Mouse (Mus musculus) erythroblast, embryonic 14.5 days (primary cell): ENCODE results near the gene Lamtor3.

Source experiments
- GATA1 ChIP-seq: IDR thresholded peaks from 2 replicates; pipeline ENCODE4 v1.6.1; 2012; ENCODE audit warnings: low read length, inconsistent platforms, mixed read lengths
- TAL1 ChIP-seq: IDR thresholded peaks from 3 replicates; pipeline ENCODE4 v1.6.1; 2012; ENCODE audit warnings: low read length, inconsistent platforms, mixed read lengths

DNA sequence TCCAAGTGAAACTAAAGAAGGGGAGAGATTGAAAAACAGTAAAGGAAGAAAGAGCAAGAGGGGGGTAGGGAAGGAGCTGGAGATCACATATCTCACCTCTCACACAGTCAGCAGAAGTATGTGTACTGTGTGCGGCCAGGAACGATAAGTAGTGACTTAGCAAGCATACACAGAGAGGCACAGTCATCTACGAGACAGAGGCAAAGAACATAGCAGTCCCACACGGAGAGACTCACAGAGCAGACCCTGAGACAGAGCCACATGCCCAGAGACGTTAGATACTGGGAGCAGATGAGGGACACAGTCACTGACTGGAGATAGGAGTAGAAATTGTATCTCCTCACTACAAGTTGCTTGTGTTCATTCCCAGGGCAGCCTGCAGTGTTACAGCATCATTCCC, 53.9 kb downstream of the Lamtor3 start:
- peak; percentile 39; the same call in 1 of the 3 replicates for TF ChIP-seq TAL1
- peak; percentile 66; the same call in 1 of the 2 replicates for TF ChIP-seq GATA1
